Mouse (Mus musculus): ENCODE measurements around the gene Unc80. TPM values are rescaled to one million over a fixed set of nuclear protein-coding genes. Genes with fewer than 3 reads are reported as not detected.

Unc80 gene
- polyA plus RNA-seq, 1 experiment, result 6.1 TPM

DNA sequence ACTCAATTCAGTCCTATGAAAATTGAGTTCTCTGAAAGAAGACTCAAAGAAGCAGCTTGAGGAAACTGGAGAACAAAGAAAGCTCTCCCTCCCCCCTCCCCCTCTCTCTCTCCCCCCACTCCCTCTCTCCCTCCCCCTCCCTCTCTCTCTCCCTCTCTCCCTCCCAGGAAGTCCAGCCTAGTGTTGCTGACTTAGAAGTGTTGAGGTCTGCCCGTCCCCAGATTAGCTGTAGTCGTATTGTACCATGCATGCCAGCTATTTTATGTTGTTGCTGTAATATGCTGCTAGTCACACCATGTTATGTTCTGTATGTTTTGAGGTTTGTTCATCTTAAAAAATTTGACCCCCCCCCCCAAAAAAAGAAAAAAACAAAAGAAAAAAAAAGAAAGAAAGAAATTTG, 11.6 kb upstream of the Unc80 start:
- Histone ChIP-seq H3K4me3 (ENCODE audit: control insufficient read depth, low read depth, low read length) (no peak overlapping the region), H3K36me3 (ENCODE audit: control insufficient read depth, insufficient read depth, low read length) (no peaks in the 10 kb centered on the region)
- TF ChIP-seq POLR2A (IDR thresholded peaks at IDR 0.05; ENCODE audit: control insufficient read depth, low read depth, low read length), result no peak
- TF ChIP-seq CTCF (IDR thresholded peaks at IDR 0.05; ENCODE audit: control insufficient read depth, insufficient read depth, insufficient replicate concordance, low read depth, low read length), result no peak

DNA sequence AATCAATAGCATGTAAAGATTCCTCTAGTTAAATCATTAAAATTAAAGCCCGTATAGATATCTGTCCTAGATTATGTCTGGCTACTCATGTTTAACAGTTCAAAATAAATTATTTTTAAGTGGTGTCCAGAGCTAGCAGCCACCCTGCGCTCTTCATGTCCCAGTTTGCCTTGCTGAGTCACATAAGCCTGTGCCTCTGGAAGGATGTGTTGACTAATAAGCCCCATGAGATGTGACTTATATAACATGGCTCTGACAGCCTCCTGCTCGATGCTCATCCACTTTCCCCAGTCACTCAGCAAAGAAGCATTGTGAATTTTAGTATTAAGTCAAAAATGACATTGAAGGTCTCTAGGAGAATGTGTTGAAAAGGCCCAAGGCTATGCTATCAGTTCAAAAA, 10.4 kb upstream of the Unc80 start:
- no peak overlapping the region for H3K4me3 ChIP-seq (ENCODE audit: control insufficient read depth, low read depth, low read length)
- no peaks in the 10 kb centered on the region for H3K4me1 ChIP-seq (ENCODE audit: control insufficient read depth, insufficient read depth, low read length)
- no peaks in the 10 kb centered on the region for H3K27me3 ChIP-seq (ENCODE audit: control insufficient read depth, insufficient read depth, low read length)
- no peaks in the 10 kb centered on the region for H3K36me3 ChIP-seq (ENCODE audit: control insufficient read depth, insufficient read depth, low read length)
- no peak overlapping the region for H3K27ac ChIP-seq (ENCODE audit: control insufficient read depth, insufficient read depth, low read depth, low read length)
- no peak for TF ChIP-seq CTCF (IDR thresholded peaks at IDR 0.05; ENCODE audit: control insufficient read depth, insufficient read depth, insufficient replicate concordance, low read depth, low read length)
- no peak for TF ChIP-seq POLR2A (IDR thresholded peaks at IDR 0.05; ENCODE audit: control insufficient read depth, low read depth, low read length)

More for the DNA sequence above, 11.6 kb upstream of the Unc80 start:
- no peak overlapping the region for H3K27ac ChIP-seq (ENCODE audit: control insufficient read depth, insufficient read depth, low read depth, low read length)
- no peaks in the 10 kb centered on the region for H3K27me3 ChIP-seq (ENCODE audit: control insufficient read depth, insufficient read depth, low read length)
- H3K4me1 ChIP-seq (ENCODE audit: control insufficient read depth, insufficient read depth, low read length), result no peaks in the 10 kb centered on the region

- TF ChIP-seq CTCF (IDR thresholded peaks at IDR 0.05; ENCODE audit: control insufficient read depth, insufficient read depth, insufficient replicate concordance, low read depth, low read length) (no peak), POLR2A (IDR thresholded peaks at IDR 0.05; ENCODE audit: control insufficient read depth, low read depth, low read length) (no peak)
- no peaks in the 10 kb centered on the region for H3K27me3 ChIP-seq (ENCODE audit: control insufficient read depth, insufficient read depth, low read length)
- H3K27ac ChIP-seq (ENCODE audit: control insufficient read depth, insufficient read depth, low read depth, low read length), result no peak overlapping the region
- no peaks in the 10 kb centered on the region for H3K36me3 ChIP-seq (ENCODE audit: control insufficient read depth, insufficient read depth, low read length)
- no peak overlapping the region for H3K4me3 ChIP-seq (ENCODE audit: control insufficient read depth, low read depth, low read length)
- no peaks in the 10 kb centered on the region for H3K4me1 ChIP-seq (ENCODE audit: control insufficient read depth, insufficient read depth, low read length)
Observed at GRCm38 (mm10) chr1:66459394-66459793, 8.8 kb upstream of the Unc80 start.

DNA sequence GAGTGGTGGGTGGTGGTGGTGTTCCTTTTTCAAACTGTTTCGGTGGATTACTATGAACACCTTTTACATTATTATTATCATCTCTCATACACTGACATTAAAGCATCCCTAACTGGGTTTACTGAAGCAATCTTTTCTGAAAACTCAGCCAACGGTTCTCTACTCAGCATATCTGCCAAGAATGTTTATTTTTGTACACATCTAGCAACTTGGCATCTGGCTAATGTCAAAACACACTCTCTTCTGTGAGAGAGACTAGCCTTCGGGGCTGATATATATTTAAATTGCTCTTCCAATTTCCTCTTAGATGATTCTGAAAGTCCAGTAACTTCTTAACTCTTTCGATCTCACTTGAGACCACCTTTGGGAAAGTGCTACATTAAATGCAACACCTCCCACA, 7.3 kb upstream of the Unc80 start:
- Histone ChIP-seq H3K4me1 (ENCODE audit: control insufficient read depth, insufficient read depth, low read length) (no peaks in the 10 kb centered on the region), H3K27me3 (ENCODE audit: control insufficient read depth, insufficient read depth, low read length) (no peaks in the 10 kb centered on the region), H3K36me3 (ENCODE audit: control insufficient read depth, insufficient read depth, low read length) (no peaks in the 10 kb centered on the region), H3K27ac (ENCODE audit: control insufficient read depth, insufficient read depth, low read depth, low read length) (no peak overlapping the region), H3K4me3 (ENCODE audit: control insufficient read depth, low read depth, low read length) (no peak overlapping the region)
- TF ChIP-seq CTCF (IDR thresholded peaks at IDR 0.05; ENCODE audit: control insufficient read depth, insufficient read depth, insufficient replicate concordance, low read depth, low read length) (no peak), POLR2A (IDR thresholded peaks at IDR 0.05; ENCODE audit: control insufficient read depth, low read depth, low read length) (no peak)

GRCm38 (mm10) chr1:66468704-66469020, 495 bp downstream of the Unc80 start:
- H3K27ac ChIP-seq (ENCODE audit: control insufficient read depth, insufficient read depth, low read depth, low read length), result no peak overlapping the region
- no peak overlapping the region for H3K4me3 ChIP-seq (ENCODE audit: control insufficient read depth, low read depth, low read length)
- no peaks in the 10 kb centered on the region for H3K27me3 ChIP-seq (ENCODE audit: control insufficient read depth, insufficient read depth, low read length)
- no peaks in the 10 kb centered on the region for H3K36me3 ChIP-seq (ENCODE audit: control insufficient read depth, insufficient read depth, low read length)
- TF ChIP-seq POLR2A (IDR thresholded peaks at IDR 0.05; ENCODE audit: control insufficient read depth, low read depth, low read length), result no peak
- no peak for TF ChIP-seq CTCF (IDR thresholded peaks at IDR 0.05; ENCODE audit: control insufficient read depth, insufficient read depth, insufficient replicate concordance, low read depth, low read length)
- H3K4me1 ChIP-seq (ENCODE audit: control insufficient read depth, insufficient read depth, low read length), result peaks cover 5% of the 10 kb centered on the region; the same call in 1 of the 2 replicates

DNA sequence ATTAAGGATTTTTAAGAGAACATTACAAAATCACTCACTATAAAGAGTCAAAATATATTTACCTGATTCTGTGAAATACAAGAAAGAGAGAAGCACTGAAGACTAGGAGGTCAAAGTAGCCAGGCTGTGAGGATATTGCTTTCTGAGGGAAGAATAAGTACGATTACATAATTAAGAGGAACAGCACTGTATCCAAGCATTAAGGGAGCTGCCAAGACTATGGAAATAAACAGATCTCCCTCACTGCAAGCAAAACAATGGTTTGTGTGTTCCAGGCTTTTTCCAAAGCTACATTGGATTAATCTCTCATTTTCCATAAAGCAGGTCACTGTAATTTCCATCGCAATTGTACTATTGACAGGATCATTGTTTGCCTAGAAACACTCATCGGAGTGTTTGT, 14.6 kb downstream of the Unc80 start:
- Histone ChIP-seq H3K4me1 (ENCODE audit: control insufficient read depth, insufficient read depth, low read length) (no peaks in the 10 kb centered on the region), H3K27ac (ENCODE audit: control insufficient read depth, insufficient read depth, low read depth, low read length) (no peak overlapping the region), H3K4me3 (ENCODE audit: control insufficient read depth, low read depth, low read length) (no peak overlapping the region), H3K27me3 (ENCODE audit: control insufficient read depth, insufficient read depth, low read length) (no peaks in the 10 kb centered on the region), H3K36me3 (ENCODE audit: control insufficient read depth, insufficient read depth, low read length) (no peaks in the 10 kb centered on the region)
- TF ChIP-seq POLR2A (IDR thresholded peaks at IDR 0.05; ENCODE audit: control insufficient read depth, low read depth, low read length) (no peak), CTCF (IDR thresholded peaks at IDR 0.05; ENCODE audit: control insufficient read depth, insufficient read depth, insufficient replicate concordance, low read depth, low read length) (no peak)

GRCm38 (mm10) chr1:66493064-66493463, 24.9 kb downstream of the Unc80 start:
- Histone ChIP-seq H3K27me3 (ENCODE audit: control insufficient read depth, insufficient read depth, low read length) (no peaks in the 10 kb centered on the region), H3K27ac (ENCODE audit: control insufficient read depth, insufficient read depth, low read depth, low read length) (no peak overlapping the region), H3K36me3 (ENCODE audit: control insufficient read depth, insufficient read depth, low read length) (no peaks in the 10 kb centered on the region), H3K4me3 (ENCODE audit: control insufficient read depth, low read depth, low read length) (no peak overlapping the region), H3K4me1 (ENCODE audit: control insufficient read depth, insufficient read depth, low read length) (no peaks in the 10 kb centered on the region)
- TF ChIP-seq CTCF (IDR thresholded peaks at IDR 0.05; ENCODE audit: control insufficient read depth, insufficient read depth, insufficient replicate concordance, low read depth, low read length) (no peak), POLR2A (IDR thresholded peaks at IDR 0.05; ENCODE audit: control insufficient read depth, low read depth, low read length) (no peak)

Data from testis, adult 2 months (tissue).